Mouse (Mus musculus): ENCODE measurements around the gene Ms4a4a. TPM values are rescaled to one million over a fixed set of nuclear protein-coding genes. Genes with fewer than 3 reads are reported as not detected.
"Not testable (repeated sequence)": the region's sequence is repeated elsewhere in the genome, so short reads cannot be mapped to it uniquely, and the experiment has no call there.

Ms4a4a gene
- total RNA-seq, 2 experiments from 2014 or later: 0.59 to 1.3 TPM

- intact Hi-C loops (cut with DNase I): no loop called here
- no peak for DNase-seq (ENCODE audit: extremely low spot score in 1 of 2, low spot score in 2 of 2)
Observed at GRCm38 (mm10) chr19:11415581-11415980, 40.3 kb downstream of the Ms4a4a start.

GRCm38 (mm10) chr19:11418865-11419264 lies 43.5 kb downstream of the Ms4a4a start:
- DNase-seq (ENCODE audit: extremely low spot score in 1 of 2, low spot score in 2 of 2); intact Hi-C loops (cut with DNase I): not testable (repeated sequence)

GRCm38 (mm10) chr19:11431209-11431608 lies 55.9 kb downstream of the Ms4a4a start:
- DNase-seq (ENCODE audit: extremely low spot score in 1 of 2, low spot score in 2 of 2); intact Hi-C loops (cut with DNase I): not testable (repeated sequence)

GRCm38 (mm10) chr19:11435058-11435834 lies 59.9 kb downstream of the Ms4a4a start:
- intact Hi-C loops (cut with DNase I): no loop called here
- no peak for DNase-seq (ENCODE audit: extremely low spot score in 1 of 2, low spot score in 2 of 2)

Other genes with a start within 250 kb of the Ms4a4a start
- gene 1700017D01Rik, start 244.6 kb upstream of the Ms4a4a start, total RNA-seq (2021): not detected
- not detected for gene 1700025F22Rik, start 210.2 kb upstream of the Ms4a4a start, total RNA-seq (2021)
- not detected for gene Ms4a13, start 178.8 kb upstream of the Ms4a4a start, total RNA-seq (2021)
- gene Ms4a12, start 143.1 kb upstream of the Ms4a4a start, total RNA-seq (2021): not detected
- gene Ms4a1, start 109.3 kb upstream of the Ms4a4a start, total RNA-seq (2021): under 1 TPM in 1 of 2 experiments, not detected in 1; 0.17 TPM
- not detected for gene Ms4a5, start 91.7 kb upstream of the Ms4a4a start, total RNA-seq (2021)
- not detected for gene Ms4a14, start 61.1 kb upstream of the Ms4a4a start, total RNA-seq (2021)
- 1 to 10 TPM in 1 of 2 experiments, not detected in 1; 1.1 TPM for gene Ms4a7, start 39.4 kb upstream of the Ms4a4a start, total RNA-seq (2021)
- not detected for gene Ms4a4c, start 29.2 kb downstream of the Ms4a4a start, total RNA-seq (2021)
- not detected for gene Ms4a4b, start 68.0 kb downstream of the Ms4a4a start, total RNA-seq (2021)
- gene Ms4a6c, start 93.8 kb downstream of the Ms4a4a start, total RNA-seq (2021): 1 to 10 TPM; 1.6 to 2.0 TPM
- 1 to 10 TPM; 1.0 to 1.1 TPM for gene Gm8369, start 110.4 kb downstream of the Ms4a4a start, total RNA-seq (2021)
- gene Ms4a6b, start 141.0 kb downstream of the Ms4a4a start, total RNA-seq (2021): 1 to 10 TPM; 2.0 to 3.9 TPM
- not detected for gene Ms4a4d, start 161.3 kb downstream of the Ms4a4a start, total RNA-seq (2021)
- gene Ms4a6d, start 229.3 kb downstream of the Ms4a4a start, total RNA-seq (2021): 1 to 10 TPM in 1 of 2 experiments, under 1 TPM in 1; 0.91 to 1.6 TPM
- not detected for gene Ms4a2, start 248.2 kb downstream of the Ms4a4a start, total RNA-seq (2021)